Mouse (Mus musculus) spleen, postnatal 36 days (tissue): ENCODE measurements at regions not wholly inside any gene's neighbourhood (a gene's known extent, or its start where the extent isn't known, plus 50 kb on each side); places are given as distances from the start of the nearest gene placed in this dataset.

Source experiments
- DNase-seq, 2 experiments: peaks; one replicate each; pipeline ENCODE4 v3.0.0; 2022; ENCODE audit warnings: low spot score in 2 of 2, mixed read lengths in 1 of 2

GRCm38 (mm10) chr10:70819951-70820350, 164.2 kb upstream of the Phyhipl start:
- no peak for DNase-seq

GRCm38 (mm10) chr10:70814354-70815131, 158.8 kb upstream of the Phyhipl start:
- DNase-seq = no peak

DNA sequence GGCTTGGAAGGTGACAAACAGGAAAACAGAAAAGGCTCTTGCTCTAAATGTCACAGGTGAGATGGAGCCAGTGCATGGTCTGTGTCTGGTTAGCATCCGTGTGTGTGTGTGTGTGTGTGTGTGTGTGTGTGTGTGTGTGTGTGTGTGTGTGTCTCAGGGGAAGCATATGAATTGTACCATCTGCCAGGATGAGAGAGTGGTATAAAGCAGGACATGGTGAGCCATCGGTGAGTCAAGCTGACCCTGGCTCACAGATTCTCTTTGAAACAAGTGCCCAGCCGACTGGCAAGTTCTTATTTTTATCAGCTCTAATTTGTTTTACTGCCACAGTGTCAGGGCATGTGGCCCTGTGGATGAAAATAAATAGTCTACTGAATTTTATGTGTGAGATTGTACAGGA, 153.6 kb upstream of the Phyhipl start:
- no peak for DNase-seq

GRCm38 (mm10) chr10:70806786-70807385, 151.1 kb upstream of the Phyhipl start:
- no peak for DNase-seq

GRCm38 (mm10) chr10:70800736-70801306, 145.1 kb upstream of the Phyhipl start:
- DNase-seq = no peak

DNA sequence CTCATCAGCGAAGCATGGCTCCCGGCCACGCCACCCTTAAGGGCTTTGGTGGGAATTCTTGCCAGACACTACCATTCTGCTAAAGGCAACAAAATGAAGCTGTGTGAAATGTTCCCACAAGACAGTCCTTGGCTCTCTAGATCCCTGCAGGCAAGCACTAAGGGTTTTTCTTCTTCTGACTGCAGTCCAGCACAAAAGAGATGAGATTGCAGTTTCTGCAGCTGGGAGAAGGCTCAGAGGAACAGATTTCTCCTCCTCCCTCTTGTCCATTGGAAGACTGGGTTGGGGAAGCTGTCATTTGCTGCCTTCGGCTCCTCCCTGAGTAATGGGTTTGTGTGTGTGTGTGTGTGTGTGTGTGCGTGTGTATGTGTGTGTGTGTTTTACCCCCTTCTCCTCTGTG, 144.1 kb upstream of the Phyhipl start:
- DNase-seq = no peak

- no peak for DNase-seq
Measured at GRCm38 (mm10) chr10:70799191-70799742, 143.5 kb upstream of the Phyhipl start.

GRCm38 (mm10) chr10:70788814-70789452, 133.2 kb upstream of the Phyhipl start:
- DNase-seq = no peak

DNA sequence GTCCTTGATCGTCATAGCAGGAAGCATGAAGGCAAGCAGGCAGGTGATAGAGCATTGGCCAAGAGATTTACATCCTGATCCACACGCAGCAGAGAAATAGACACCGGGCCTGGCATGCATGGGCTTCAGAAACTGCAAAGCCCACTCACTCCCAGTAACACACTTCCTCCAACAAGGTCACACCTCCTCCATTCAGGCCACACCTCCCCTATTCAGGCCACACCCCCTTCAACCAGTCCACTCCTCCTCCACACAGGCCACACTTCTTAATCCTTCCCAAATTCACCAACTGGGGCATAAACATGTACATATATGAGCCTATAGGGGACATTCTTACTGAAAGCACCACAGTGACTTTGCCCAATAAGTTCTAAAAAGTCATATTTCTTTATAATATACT, 125.3 kb upstream of the Phyhipl start:
- no peak for DNase-seq

GRCm38 (mm10) chr10:70778596-70778995, 122.8 kb upstream of the Phyhipl start:
- no peak for DNase-seq

GRCm38 (mm10) chr10:70774571-70774970, 118.8 kb upstream of the Phyhipl start:
- no peak for DNase-seq

- no peak for DNase-seq
Measured at GRCm38 (mm10) chr10:70774159-70774558, 118.4 kb upstream of the Phyhipl start.

GRCm38 (mm10) chr10:70767461-70767860, 111.7 kb upstream of the Phyhipl start:
- no peak for DNase-seq

- no peak for DNase-seq
Measured at GRCm38 (mm10) chr10:70766869-70767268, 111.1 kb upstream of the Phyhipl start.

DNA sequence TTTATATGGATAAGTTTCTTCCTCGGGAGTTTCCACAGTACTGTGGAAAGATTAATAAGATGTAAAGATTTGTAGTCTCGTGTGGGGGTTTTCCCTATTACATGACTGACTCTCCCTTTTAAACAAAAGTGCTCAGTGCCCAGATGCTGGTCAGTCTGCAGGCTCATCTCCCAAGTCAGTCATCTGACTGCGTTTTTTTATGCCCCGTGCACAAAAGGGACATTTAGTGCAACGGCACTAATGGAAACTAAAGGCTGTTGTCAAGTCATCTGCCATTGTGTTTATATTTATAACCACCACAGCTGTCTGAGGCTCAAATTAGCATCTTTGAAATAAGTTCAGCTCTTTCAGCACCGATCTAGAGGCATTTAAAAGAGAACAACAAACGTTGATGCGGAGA, 110.7 kb upstream of the Phyhipl start:
- no peak for DNase-seq

DNA sequence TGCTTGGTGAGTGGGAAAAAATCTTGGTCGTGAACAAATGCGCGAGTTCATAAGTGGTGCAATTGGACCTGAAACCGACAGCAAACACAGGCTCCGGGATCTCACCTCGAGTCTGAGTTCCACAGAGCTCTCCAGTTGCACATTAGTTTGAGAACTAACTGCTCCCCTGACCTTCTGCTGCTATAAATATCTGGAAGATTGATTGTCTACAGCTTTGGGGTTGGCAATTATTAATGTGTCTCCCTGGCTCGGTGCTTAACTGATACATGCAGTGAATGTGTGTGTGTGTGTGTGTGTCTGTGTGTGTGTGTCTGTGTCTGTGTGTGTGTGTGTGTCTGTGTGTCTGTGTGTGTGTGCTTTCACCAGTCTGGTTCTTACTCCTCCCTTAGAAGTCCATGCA, 107.4 kb upstream of the Phyhipl start:
- DNase-seq = no peak

GRCm38 (mm10) chr10:70759686-70760085, 103.9 kb upstream of the Phyhipl start:
- DNase-seq = no peak

DNA sequence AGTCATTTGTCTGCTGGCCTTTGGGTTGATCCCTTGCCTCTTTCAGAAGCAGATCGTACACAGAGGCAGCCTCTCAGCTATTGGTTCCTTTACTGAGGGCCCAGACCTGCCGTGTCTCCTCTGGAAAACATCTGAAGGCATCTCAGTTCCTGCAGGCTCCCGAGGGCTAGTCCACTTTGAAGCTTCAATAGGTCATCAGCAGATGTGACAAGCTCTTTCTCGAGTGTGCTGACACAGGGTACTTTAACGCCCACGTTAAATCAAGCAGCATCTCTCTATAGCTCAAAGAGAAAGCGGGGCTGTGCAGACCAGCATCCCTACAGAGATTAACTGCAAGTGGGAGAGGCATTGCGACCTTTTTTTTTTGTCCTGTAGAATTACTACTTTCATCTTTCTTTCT, 96.0 kb upstream of the Phyhipl start:
- DNase-seq = no peak

GRCm38 (mm10) chr10:70750356-70751145, 94.8 kb upstream of the Phyhipl start:
- DNase-seq = no peak

GRCm38 (mm10) chr10:70746612-70747011, 90.8 kb upstream of the Phyhipl start:
- DNase-seq = no peak

- DNase-seq = no peak
Measured at GRCm38 (mm10) chr10:70741909-70742308, 86.1 kb upstream of the Phyhipl start.

- DNase-seq = no peak
Measured at GRCm38 (mm10) chr10:70740095-70740494, 84.3 kb upstream of the Phyhipl start.
